Mouse (Mus musculus) C2C12 (cell line): ENCODE measurements around the gene Pram1.

Experiments used
- CEBPB ChIP-seq: IDR thresholded peaks from one replicate; pipeline ENCODE4 v1.6.1; 2011; ENCODE audit warnings: low read depth, mild to moderate bottlenecking, control low read depth, moderate library complexity
- CTCF ChIP-seq: IDR thresholded peaks from one replicate; pipeline ENCODE4 v1.5.1; 2011; ENCODE audit not compliant: control insufficient read depth, insufficient read depth, insufficient read length
- FOSL1 ChIP-seq: IDR thresholded peaks from one replicate; pipeline ENCODE4 v1.8.0; 2011; ENCODE audit warnings: mild to moderate bottlenecking, low read length; ENCODE audit not compliant: poor library complexity, insufficient read depth, severe bottlenecking
- MAX ChIP-seq: IDR thresholded peaks from one replicate; pipeline ENCODE4 v1.6.1; 2011; ENCODE audit warnings: mild to moderate bottlenecking, control low read depth
- MYOG ChIP-seq: IDR thresholded peaks from one replicate; pipeline ENCODE4 v1.6.1; 2011; ENCODE audit not compliant: control insufficient read depth, insufficient read length; ENCODE audit errors: extremely low read depth
- USF1 ChIP-seq: IDR thresholded peaks from one replicate; pipeline ENCODE4 v1.6.1; 2011; ENCODE audit warnings: low read depth, mild to moderate bottlenecking, control low read depth, moderate library complexity

DNA sequence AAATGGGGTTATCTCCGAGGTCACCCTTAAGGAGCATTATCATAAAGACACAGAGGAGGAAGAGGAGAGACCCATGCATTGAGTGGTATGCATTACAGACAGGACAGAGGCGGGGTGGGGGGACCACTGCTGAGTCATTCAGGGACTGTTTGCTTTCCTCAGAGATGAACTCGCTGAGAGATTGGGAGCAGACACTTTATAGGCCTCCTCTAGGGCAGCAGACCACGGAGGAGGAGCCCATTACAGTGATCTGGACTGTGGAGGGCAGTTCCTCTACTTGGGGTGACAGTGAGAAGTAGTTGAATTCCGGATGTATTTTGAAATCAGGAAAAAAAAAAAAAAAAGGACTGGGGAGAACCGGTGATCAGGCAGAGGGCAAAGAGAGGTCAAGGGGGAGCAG lies 1.9 kb downstream of the Pram1 start:
- TF ChIP-seq CTCF (no peak), MAX (no peak), CEBPB (no peak), MYOG (no peak), USF1 (no peak), FOSL1 (no peak)
